Mouse (Mus musculus) neural tube, embryonic 14.5 days (tissue): ENCODE measurements around the gene Snap29. TPM values are rescaled to one million over a fixed set of nuclear protein-coding genes. Genes with fewer than 3 reads are reported as not detected.

Experiments used
- polyA plus RNA-seq: library from polyadenylated mRNA; unstranded; fragments of >200 nt; fragmentation: Nextera tagmentation; extraction: Ambion mirVana; gene quantifications from 2 replicates; pipeline ENCODE4 v1.2.1, GENCODE M21; 2014

Snap29 gene
- polyA plus RNA-seq, 1 experiment from 2014 or later: 10.6 TPM

Other genes with a start within 250 kb of the Snap29 start
- gene Ube2l3, start 203.3 kb upstream of the Snap29 start, polyA plus RNA-seq: 280 and 285 TPM in 2 replicates
- gene Rimbp3, start 197.4 kb upstream of the Snap29 start, polyA plus RNA-seq: 2.2 and 2.7 TPM in 2 replicates
- gene Hic2, start 172.4 kb upstream of the Snap29 start, polyA plus RNA-seq: 4.8 and 6.7 TPM in 2 replicates
- gene Tmem191c, start 129.9 kb upstream of the Snap29 start, polyA plus RNA-seq: 37.7 and 55.7 TPM in 2 replicates
- 0.83 and 2.3 TPM in 2 replicates for gene Serpind1, start 74.6 kb upstream of the Snap29 start, polyA plus RNA-seq
- gene Pi4ka, start 328 bp downstream of the Snap29 start, polyA plus RNA-seq: 73.0 and 83.1 TPM in 2 replicates
- 70.6 and 73.1 TPM in 2 replicates for gene Crkl, start 46.0 kb downstream of the Snap29 start, polyA plus RNA-seq
- 3.0 and 3.4 TPM in 2 replicates for gene Aifm3, start 83.6 kb downstream of the Snap29 start, polyA plus RNA-seq
- gene Lztr1, start 102.7 kb downstream of the Snap29 start, polyA plus RNA-seq: 113 and 132 TPM in 2 replicates
- 58.6 and 62.7 TPM in 2 replicates for gene Thap7, start 125.2 kb downstream of the Snap29 start, polyA plus RNA-seq
- 0.79 and 1.1 TPM in 2 replicates for gene Lrrc74b, start 155.3 kb downstream of the Snap29 start, polyA plus RNA-seq
- gene P2rx6, start 155.9 kb downstream of the Snap29 start, polyA plus RNA-seq: 2.4 and 2.7 TPM in 2 replicates
- gene Slc7a4, start 177.2 kb downstream of the Snap29 start, polyA plus RNA-seq: 32.8 and 39.1 TPM in 2 replicates
- gene Smpd4, start 213.4 kb downstream of the Snap29 start, polyA plus RNA-seq: 27.7 and 29.3 TPM in 2 replicates
- 10.6 and 11.3 TPM in 2 replicates for gene Ccdc74a, start 240.5 kb downstream of the Snap29 start, polyA plus RNA-seq